Mouse (Mus musculus) MEL (cell line): ENCODE results near the gene Yrdc. TPM values are rescaled to one million over a fixed set of nuclear protein-coding genes. Genes with fewer than 3 reads are reported as not detected.

Experiments
- DNase-seq: peaks from one replicate; pipeline ENCODE4 v3.0.0; 2011; ENCODE audit warnings: low read depth, low spot score
- H3K27ac ChIP-seq: 2 replicates; pipeline ENCODE4 v1.5.1; 2012; ENCODE audit warnings: low read depth, mild to moderate bottlenecking, control low read depth, low read length, moderate library complexity; ENCODE audit not compliant: control insufficient read depth
- H3K27me3 ChIP-seq, 2 experiments: fragments of 150-350 bp in 1 of 2; sonication (generic) in 1 of 2; 2 replicates each; pipeline ENCODE4 v1.6.1; 2012; ENCODE audit warnings: low read length in 2 of 2, mild to moderate bottlenecking in 2 of 2, improper control_type of control experiment in 1 of 2, moderate library complexity in 1 of 2; ENCODE audit not compliant: insufficient read depth in 2 of 2, control insufficient read depth in 1 of 2
- H3K36me3 ChIP-seq, 2 experiments: 2 replicates each; pipeline ENCODE4 v1.6.1; 2012 to 2014; ENCODE audit warnings: low read length in 2 of 2, improper control_type of control experiment in 1 of 2, inconsistent platforms in 1 of 2, mild to moderate bottlenecking in 1 of 2; ENCODE audit not compliant: insufficient read depth in 2 of 2, control insufficient read depth in 1 of 2
- H3K4me1 ChIP-seq, 2 experiments: fragments of 150-350 bp in 1 of 2; sonication (generic) in 1 of 2; 2 replicates each; pipeline ENCODE4 v1.6.1; 2012; ENCODE audit warnings: low read length in 2 of 2, improper control_type of control experiment in 1 of 2, mild to moderate bottlenecking in 1 of 2; ENCODE audit not compliant: insufficient read depth in 2 of 2, control insufficient read depth in 1 of 2
- H3K4me3 ChIP-seq, 2 experiments: fragments of 150-350 bp in 1 of 2; sonication (generic) in 1 of 2; 2 replicates each; pipeline ENCODE4 v1.5.1; 2012; ENCODE audit warnings: low read depth in 2 of 2, low read length in 2 of 2, mild to moderate bottlenecking in 2 of 2, moderate library complexity in 2 of 2, control low read depth in 1 of 2, improper control_type of control experiment in 1 of 2; ENCODE audit not compliant: control insufficient read depth in 1 of 2, insufficient read depth in 1 of 2
- H3K79me2 ChIP-seq: 2 replicates; pipeline ENCODE4 v1.6.1; 2012; ENCODE audit warnings: mild to moderate bottlenecking, low read length, moderate library complexity; ENCODE audit not compliant: control insufficient read depth, poor library complexity, insufficient read depth
- H3K9ac ChIP-seq: 2 replicates; pipeline ENCODE4 v1.6.1; 2012; ENCODE audit warnings: low read depth, mild to moderate bottlenecking, control low read depth, low read length, moderate library complexity; ENCODE audit not compliant: control insufficient read depth, poor library complexity, severe bottlenecking
- H3K9me3 ChIP-seq: fragments of 150-350 bp; sonication (generic); replicated peaks from 2 replicates; pipeline ENCODE4 v1.6.1; 2012; ENCODE audit warnings: mild to moderate bottlenecking, low read length, improper control_type of control experiment, moderate library complexity; ENCODE audit not compliant: insufficient read depth
- BHLHE40 ChIP-seq: IDR thresholded peaks from 2 replicates; pipeline ENCODE4 v1.6.1; 2012; ENCODE audit warnings: low read depth, mild to moderate bottlenecking, inconsistent platforms, low read length, improper control_type of control experiment, borderline replicate concordance
- CTCF ChIP-seq, 3 experiments: IDR thresholded peaks in 2 of 3; conservative IDR thresholded peaks in 1 of 3; 2 replicates each; pipeline ENCODE4 v1.5.1; 2011 to 2012; ENCODE audit warnings: low read length in 3 of 3, low read depth in 2 of 3, mild to moderate bottlenecking in 2 of 3, improper control_type of control experiment in 1 of 3, inconsistent platforms in 1 of 3, mixed read lengths in 1 of 3, moderate library complexity in 1 of 3; ENCODE audit not compliant: control insufficient read depth in 1 of 3, insufficient read depth in 1 of 3, poor library complexity in 1 of 3, severe bottlenecking in 1 of 3
- ELF1 ChIP-seq: IDR thresholded peaks from 2 replicates; pipeline ENCODE4 v1.6.1; 2014; ENCODE audit warnings: low read depth, mild to moderate bottlenecking, inconsistent platforms, low read length, improper control_type of control experiment, moderate library complexity
- EP300 ChIP-seq, 2 experiments: IDR thresholded peaks; 2 replicates each; pipeline ENCODE4 v1.6.1; 2011; ENCODE audit warnings: improper control_type of control experiment in 2 of 2, low read length in 2 of 2, low read depth in 1 of 2, mild to moderate bottlenecking in 1 of 2
- ETS1 ChIP-seq: IDR thresholded peaks from 2 replicates; pipeline ENCODE4 v1.6.1; 2012; ENCODE audit warnings: low read depth, mild to moderate bottlenecking, inconsistent platforms, low read length, improper control_type of control experiment, moderate library complexity
- GATA1 ChIP-seq: IDR thresholded peaks from 2 replicates; pipeline ENCODE4 v1.6.1; 2011; ENCODE audit warnings: low read depth, low read length, improper control_type of control experiment
- KAT2A ChIP-seq: conservative IDR thresholded peaks from 2 replicates; pipeline ENCODE4 v1.6.1; 2012; ENCODE audit warnings: low read depth, low read length, improper control_type of control experiment, inconsistent platforms
- MYB ChIP-seq: IDR thresholded peaks from 2 replicates; pipeline ENCODE4 v1.6.1; 2011; ENCODE audit warnings: mild to moderate bottlenecking, low read depth, low read length, improper control_type of control experiment
- NELFE ChIP-seq: IDR thresholded peaks from 2 replicates; pipeline ENCODE4 v1.6.1; 2011; ENCODE audit warnings: low read depth, low read length, improper control_type of control experiment
- NRF1 ChIP-seq: IDR thresholded peaks from 2 replicates; pipeline ENCODE4 v1.6.1; 2014; ENCODE audit warnings: low read depth, mild to moderate bottlenecking, inconsistent platforms, low read length, improper control_type of control experiment, moderate library complexity; ENCODE audit not compliant: poor library complexity, insufficient read depth, severe bottlenecking
- POLR2A ChIP-seq, 2 experiments: IDR thresholded peaks; 2 replicates each; pipeline ENCODE4 v1.6.1; 2011 to 2012; ENCODE audit warnings: low read length in 2 of 2, mild to moderate bottlenecking in 2 of 2, control low read depth in 1 of 2, improper control_type of control experiment in 1 of 2, low read depth in 1 of 2, moderate library complexity in 1 of 2; ENCODE audit not compliant: control insufficient read depth in 1 of 2, insufficient read depth in 1 of 2, poor library complexity in 1 of 2
- POLR2AphosphoS5 ChIP-seq: IDR thresholded peaks from 2 replicates; pipeline ENCODE4 v1.6.1; 2012; ENCODE audit warnings: low read depth, borderline replicate concordance, mild to moderate bottlenecking, inconsistent platforms, low read length, moderate library complexity, mixed read lengths
- RAD21 ChIP-seq: IDR thresholded peaks from 2 replicates; pipeline ENCODE4 v1.6.1; 2011; ENCODE audit warnings: mild to moderate bottlenecking, low read depth, low read length, improper control_type of control experiment
- SIN3A ChIP-seq: IDR thresholded peaks from 2 replicates; pipeline ENCODE4 v1.6.1; 2012; ENCODE audit warnings: low read length, improper control_type of control experiment, inconsistent platforms
- SMC3 ChIP-seq: IDR thresholded peaks from 2 replicates; pipeline ENCODE4 v1.6.1; 2011; ENCODE audit warnings: low read depth, low read length, improper control_type of control experiment
- TBP ChIP-seq: IDR thresholded peaks from 2 replicates; pipeline ENCODE4 v1.8.0; 2011; ENCODE audit warnings: low read depth, low read length, improper control_type of control experiment
- USF2 ChIP-seq, 2 experiments: IDR thresholded peaks; 2 replicates each; pipeline ENCODE4 v1.6.1; 2011 to 2012; ENCODE audit warnings: improper control_type of control experiment in 2 of 2, low read length in 2 of 2, borderline replicate concordance in 1 of 2, inconsistent platforms in 1 of 2, low read depth in 1 of 2, mild to moderate bottlenecking in 1 of 2; ENCODE audit not compliant: insufficient read depth in 1 of 2
- ZC3H11A ChIP-seq: IDR thresholded peaks from 2 replicates; pipeline ENCODE4 v1.6.1; 2012; ENCODE audit warnings: low read depth, mild to moderate bottlenecking, inconsistent platforms, low read length, improper control_type of control experiment
- ZNF384 ChIP-seq: IDR thresholded peaks from 2 replicates; pipeline ENCODE4 v1.6.1; 2012; ENCODE audit warnings: low read depth, mild to moderate bottlenecking, inconsistent platforms, low read length, improper control_type of control experiment
- polyA plus RNA-seq, 2 experiments: library from polyadenylated mRNA; stranded (reverse) in 1 of 2; unstranded in 1 of 2; fragments of >175 nt in 1 of 2; fragments of >200 nt in 1 of 2; gene quantifications; 2 replicates each; pipeline versions ENCODE4 v1.2.1 to v1.2.4; 2012; ENCODE audit warnings: low replicate concordance in 2 of 2, low read depth in 1 of 2; ENCODE audit not compliant: insufficient read length in 2 of 2, insufficient read depth in 1 of 2, missing spikeins in 1 of 2
- total RNA-seq: library from RNA; depleted of rRNA; stranded (reverse); fragments of 300-350 nt; gene quantifications from 2 replicates; pipeline ENCODE4 v1.2.3, GENCODE M21; 2012

The Yrdc gene
- total and polyA plus RNA-seq, 3 experiments, result 105 to 107 TPM; not detected in 1

DNA sequence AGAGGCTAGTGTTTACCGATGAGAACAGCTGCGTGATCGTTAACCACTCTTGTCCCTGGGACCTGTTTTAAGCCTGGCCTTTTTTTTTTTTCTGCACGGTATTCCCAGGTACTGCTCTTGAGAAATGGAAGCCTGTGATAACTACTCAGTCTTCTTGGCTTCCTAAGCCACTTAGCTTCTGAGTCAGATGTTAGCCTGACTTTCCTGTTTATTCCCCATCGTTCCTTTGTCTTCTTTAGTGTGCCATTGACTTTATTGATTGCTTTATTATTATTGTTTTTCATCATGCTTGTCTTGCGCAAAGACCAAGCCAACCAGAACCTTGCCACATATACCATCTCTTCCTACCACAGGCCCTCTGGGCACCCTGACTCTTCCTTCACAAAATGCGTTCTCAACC lies 40.4 kb upstream of the Yrdc start:
- Histone ChIP-seq H3K79me2 (peaks cover 53% of the 10 kb centered on the region), H3K27ac (no peak overlapping the region), H3K36me3 (peaks cover 22 to 36% of the 10 kb centered on the region in 2 experiments), H3K9me3 (no peaks in the 10 kb centered on the region), H3K27me3 (no peaks in the 10 kb centered on the region), H3K9ac (no peak overlapping the region), H3K4me3 (no peak overlapping the region), H3K4me1 (peaks cover 0 to 31% of the 10 kb centered on the region in 2 experiments)
- no peak for TF ChIP-seq GATA1
- no peak for TF ChIP-seq NELFE
- no peak for TF ChIP-seq KAT2A
- TF ChIP-seq RAD21, result no peak
- no peak for TF ChIP-seq ELF1
- TF ChIP-seq SIN3A, result no peak
- no peak for DNase-seq

DNA sequence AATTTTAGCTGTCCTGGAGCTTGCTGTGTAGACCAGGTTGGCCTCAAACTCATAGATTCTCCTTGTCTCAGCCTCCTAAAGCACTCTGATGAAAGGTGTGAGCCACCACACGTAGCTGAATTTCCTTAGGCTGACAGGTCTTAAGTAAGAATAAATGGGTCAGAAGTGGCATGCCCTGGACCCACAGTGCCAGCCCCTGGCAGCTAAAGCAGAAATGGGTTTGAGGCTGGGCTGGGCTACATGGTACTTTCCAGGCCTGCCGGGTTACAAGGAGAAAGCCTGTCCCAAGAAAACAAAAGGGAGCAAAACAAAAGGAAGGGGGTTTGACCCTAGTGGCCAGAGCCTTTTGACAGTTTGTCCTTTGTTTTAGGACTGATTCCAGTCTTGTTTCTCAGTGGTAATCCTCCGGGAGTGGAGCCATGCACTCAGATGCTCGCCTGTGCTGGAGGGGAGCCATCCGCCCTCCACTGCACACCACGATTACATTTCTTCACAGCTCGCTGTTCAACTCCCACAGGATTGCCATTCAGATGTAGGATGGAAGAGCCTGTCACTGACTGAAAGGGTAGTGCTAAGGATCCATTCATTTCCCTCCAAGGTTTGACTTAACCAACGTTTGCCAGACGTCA lies 39.0 kb upstream of the Yrdc start:
- no peak for TF ChIP-seq GATA1
- no peak for TF ChIP-seq EP300 (IDR thresholded peaks at IDR 0.05; ENCODE audit: low read depth in 1 of 2, low read length in 2 of 2)
- TF ChIP-seq USF2 (IDR thresholded peaks at IDR 0.05; ENCODE audit: borderline replicate concordance in 1 of 2, insufficient read depth in 1 of 2, low read depth in 1 of 2, low read length in 2 of 2), result no peak
- no peak for TF ChIP-seq MYB
- TF ChIP-seq POLR2AphosphoS5, result no peak
- no peak for TF ChIP-seq ZC3H11A
- TF ChIP-seq POLR2A (IDR thresholded peaks at IDR 0.05; ENCODE audit: control insufficient read depth in 1 of 2, insufficient read depth in 1 of 2, low read depth in 1 of 2, low read length in 2 of 2, poor library complexity in 1 of 2), result no peak
- TF ChIP-seq ZNF384, result no peak
- TF ChIP-seq NRF1, result no peak
- no peak for TF ChIP-seq SMC3
- TF ChIP-seq ETS1, result no peak
- TF ChIP-seq TBP, result no peak
- no peak for TF ChIP-seq CTCF (IDR thresholded peaks at IDR 0.05 in 2 of 3, conservative IDR thresholded peaks at IDR 0.05 in 1 of 3; ENCODE audit: control insufficient read depth in 1 of 3, insufficient read depth in 1 of 3, low read depth in 2 of 3, low read length in 3 of 3, poor library complexity in 1 of 3, severe bottlenecking in 1 of 3)
- no peak for TF ChIP-seq BHLHE40
- no peak for TF ChIP-seq KAT2A
- DNase-seq, result no peak
- H3K4me3 ChIP-seq, result no peak overlapping the region
- peaks cover 49% of the 10 kb centered on the region for H3K79me2 ChIP-seq
- H3K36me3 ChIP-seq, result peaks cover 12 to 22% of the 10 kb centered on the region in 2 experiments
- H3K9me3 ChIP-seq, result no peaks in the 10 kb centered on the region
- peaks cover 0 to 22% of the 10 kb centered on the region in 2 experiments for H3K4me1 ChIP-seq
- no peaks in the 10 kb centered on the region for H3K27me3 ChIP-seq
- H3K9ac ChIP-seq, result no peak overlapping the region
- H3K27ac ChIP-seq, result no peak overlapping the region
